Mouse (Mus musculus): ENCODE measurements around the gene Fbxw4. TPM values are rescaled to one million over a fixed set of nuclear protein-coding genes. Genes with fewer than 3 reads are reported as not detected.

The Fbxw4 gene
- polyA plus RNA-seq (2012; rRNA removed): 154 and 155 TPM in 2 replicates

DNA sequence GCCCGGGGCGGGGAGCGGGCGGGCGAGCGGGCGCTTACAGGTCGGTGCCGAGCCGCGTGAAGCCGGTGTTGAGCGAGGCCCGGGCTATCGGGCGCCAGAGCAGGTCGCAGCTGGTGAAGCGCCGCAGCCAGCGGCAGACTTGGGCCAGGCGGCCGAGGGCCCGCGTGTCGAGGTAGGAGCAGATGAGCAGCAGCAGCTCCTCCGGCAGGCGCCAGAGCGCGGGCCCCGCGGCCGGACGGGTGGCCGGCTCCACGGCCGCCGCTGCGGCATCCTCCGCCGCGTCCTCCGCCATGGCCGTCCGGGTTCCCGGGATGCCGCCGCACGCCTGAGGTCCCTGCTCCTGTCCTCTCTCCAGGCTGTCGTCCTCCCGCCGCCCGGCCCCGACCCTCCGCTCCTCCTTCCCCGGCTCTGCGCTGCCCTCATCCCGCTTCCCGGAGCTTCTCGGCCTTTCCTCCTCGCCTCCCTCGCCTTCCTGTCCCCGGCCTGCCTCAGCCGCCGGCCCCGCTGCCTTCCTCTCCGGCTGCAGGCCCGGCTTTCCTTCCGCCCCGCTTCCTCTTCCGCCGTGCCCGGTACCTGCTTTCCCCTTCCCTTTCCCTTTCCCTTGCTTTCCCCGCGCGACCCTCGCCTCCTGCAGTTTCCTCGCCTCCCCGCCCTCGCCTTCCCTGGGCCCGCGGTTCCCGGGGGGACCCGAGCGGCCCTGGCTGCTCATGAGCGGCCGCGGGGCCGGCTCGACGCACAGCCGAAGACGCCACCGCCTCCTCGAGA lies at the start of gene Fbxw4:
Fbxw4 (minus strand) TSS at position 575 of the 765 bp plus-strand sequence.

GRCm38 (mm10) chr19:45560153-45560890 lies 99.8 kb downstream of the Fbxw4 start, which contains the start of the genes Poll and Gm17018:
TSS of gene Poll (minus strand) at chr19:45560531.
TSS of gene Gm17018 (plus strand) at chr19:45560615.

Other genes with a start within 250 kb of the Fbxw4 start
- gene Poll, start 99.8 kb downstream of the Fbxw4 start, polyA plus RNA-seq (2012; rRNA removed): 14.2 and 16.1 TPM in 2 replicates
- 4.6 and 6.0 TPM in 2 replicates for gene Gm17018, start 99.7 kb downstream of the Fbxw4 start, polyA plus RNA-seq (2012; rRNA removed)
- gene Fgf8, start 82.6 kb upstream of the Fbxw4 start, polyA plus RNA-seq (2012; rRNA removed): 4.9 and 5.6 TPM in 2 replicates
- gene Npm3, start 89.3 kb upstream of the Fbxw4 start, polyA plus RNA-seq (2012; rRNA removed): 64.4 and 82.1 TPM in 2 replicates
- gene Mgea5, start 123.5 kb upstream of the Fbxw4 start, polyA plus RNA-seq (2012; rRNA removed): 19.1 and 19.2 TPM in 2 replicates
- 3.0 and 3.3 TPM in 2 replicates for gene Kcnip2, start 155.7 kb upstream of the Fbxw4 start, polyA plus RNA-seq (2012; rRNA removed)

Data from ovary, adult 2 months (tissue).